Mouse (Mus musculus) MEL (cell line): ENCODE results near the gene Kcnh1. TPM values are rescaled to one million over a fixed set of nuclear protein-coding genes. Genes with fewer than 3 reads are reported as not detected.

Experiments
- DNase-seq: peaks from one replicate; pipeline ENCODE4 v3.0.0; 2011; ENCODE audit warnings: low read depth, low spot score
- H3K27ac ChIP-seq: 2 replicates; pipeline ENCODE4 v1.5.1; 2012; ENCODE audit warnings: low read depth, mild to moderate bottlenecking, control low read depth, low read length, moderate library complexity; ENCODE audit not compliant: control insufficient read depth
- H3K27me3 ChIP-seq, 2 experiments: fragments of 150-350 bp in 1 of 2; sonication (generic) in 1 of 2; 2 replicates each; pipeline ENCODE4 v1.6.1; 2012; ENCODE audit warnings: low read length in 2 of 2, mild to moderate bottlenecking in 2 of 2, improper control_type of control experiment in 1 of 2, moderate library complexity in 1 of 2; ENCODE audit not compliant: insufficient read depth in 2 of 2, control insufficient read depth in 1 of 2
- H3K36me3 ChIP-seq, 2 experiments: 2 replicates each; pipeline ENCODE4 v1.6.1; 2012 to 2014; ENCODE audit warnings: low read length in 2 of 2, improper control_type of control experiment in 1 of 2, inconsistent platforms in 1 of 2, mild to moderate bottlenecking in 1 of 2; ENCODE audit not compliant: insufficient read depth in 2 of 2, control insufficient read depth in 1 of 2
- H3K4me1 ChIP-seq, 2 experiments: fragments of 150-350 bp in 1 of 2; sonication (generic) in 1 of 2; 2 replicates each; pipeline ENCODE4 v1.6.1; 2012; ENCODE audit warnings: low read length in 2 of 2, improper control_type of control experiment in 1 of 2, mild to moderate bottlenecking in 1 of 2; ENCODE audit not compliant: insufficient read depth in 2 of 2, control insufficient read depth in 1 of 2
- H3K4me3 ChIP-seq, 2 experiments: fragments of 150-350 bp in 1 of 2; sonication (generic) in 1 of 2; 2 replicates each; pipeline ENCODE4 v1.5.1; 2012; ENCODE audit warnings: low read depth in 2 of 2, low read length in 2 of 2, mild to moderate bottlenecking in 2 of 2, moderate library complexity in 2 of 2, control low read depth in 1 of 2, improper control_type of control experiment in 1 of 2; ENCODE audit not compliant: control insufficient read depth in 1 of 2, insufficient read depth in 1 of 2
- H3K79me2 ChIP-seq: 2 replicates; pipeline ENCODE4 v1.6.1; 2012; ENCODE audit warnings: mild to moderate bottlenecking, low read length, moderate library complexity; ENCODE audit not compliant: control insufficient read depth, poor library complexity, insufficient read depth
- H3K9ac ChIP-seq: 2 replicates; pipeline ENCODE4 v1.6.1; 2012; ENCODE audit warnings: low read depth, mild to moderate bottlenecking, control low read depth, low read length, moderate library complexity; ENCODE audit not compliant: control insufficient read depth, poor library complexity, severe bottlenecking
- H3K9me3 ChIP-seq: fragments of 150-350 bp; sonication (generic); replicated peaks from 2 replicates; pipeline ENCODE4 v1.6.1; 2012; ENCODE audit warnings: mild to moderate bottlenecking, low read length, improper control_type of control experiment, moderate library complexity; ENCODE audit not compliant: insufficient read depth
- BHLHE40 ChIP-seq: IDR thresholded peaks from 2 replicates; pipeline ENCODE4 v1.6.1; 2012; ENCODE audit warnings: low read depth, mild to moderate bottlenecking, inconsistent platforms, low read length, improper control_type of control experiment, borderline replicate concordance
- CHD1 ChIP-seq: IDR thresholded peaks from 2 replicates; pipeline ENCODE4 v1.6.1; 2012; ENCODE audit warnings: low read depth, mild to moderate bottlenecking, inconsistent platforms, low read length, improper control_type of control experiment
- E2F4 ChIP-seq: IDR thresholded peaks from 2 replicates; pipeline ENCODE4 v1.6.1; 2011; ENCODE audit warnings: low read depth, low read length, improper control_type of control experiment, borderline replicate concordance
- EP300 ChIP-seq, 2 experiments: IDR thresholded peaks; 2 replicates each; pipeline ENCODE4 v1.6.1; 2011; ENCODE audit warnings: improper control_type of control experiment in 2 of 2, low read length in 2 of 2, low read depth in 1 of 2, mild to moderate bottlenecking in 1 of 2
- HCFC1 ChIP-seq: IDR thresholded peaks from 2 replicates; pipeline ENCODE4 v1.6.1; 2012; ENCODE audit warnings: low read depth, mild to moderate bottlenecking, inconsistent platforms, low read length, improper control_type of control experiment, moderate library complexity
- MAX ChIP-seq: IDR thresholded peaks from 2 replicates; pipeline ENCODE4 v1.6.1; 2011; ENCODE audit warnings: low read length, improper control_type of control experiment
- MXI1 ChIP-seq: IDR thresholded peaks from 2 replicates; pipeline ENCODE4 v1.6.1; 2011; ENCODE audit warnings: mild to moderate bottlenecking, low read depth, low read length, improper control_type of control experiment
- NELFE ChIP-seq: IDR thresholded peaks from 2 replicates; pipeline ENCODE4 v1.6.1; 2011; ENCODE audit warnings: low read depth, low read length, improper control_type of control experiment
- POLR2A ChIP-seq, 2 experiments: IDR thresholded peaks; 2 replicates each; pipeline ENCODE4 v1.6.1; 2011 to 2012; ENCODE audit warnings: low read length in 2 of 2, mild to moderate bottlenecking in 2 of 2, control low read depth in 1 of 2, improper control_type of control experiment in 1 of 2, low read depth in 1 of 2, moderate library complexity in 1 of 2; ENCODE audit not compliant: control insufficient read depth in 1 of 2, insufficient read depth in 1 of 2, poor library complexity in 1 of 2
- POLR2AphosphoS2 ChIP-seq: IDR thresholded peaks from 2 replicates; pipeline ENCODE4 v1.6.1; 2011; ENCODE audit warnings: low read length, improper control_type of control experiment
- POLR2AphosphoS5 ChIP-seq: IDR thresholded peaks from 2 replicates; pipeline ENCODE4 v1.6.1; 2012; ENCODE audit warnings: low read depth, borderline replicate concordance, mild to moderate bottlenecking, inconsistent platforms, low read length, moderate library complexity, mixed read lengths
- SIN3A ChIP-seq: IDR thresholded peaks from 2 replicates; pipeline ENCODE4 v1.6.1; 2012; ENCODE audit warnings: low read length, improper control_type of control experiment, inconsistent platforms
- SMC3 ChIP-seq: IDR thresholded peaks from 2 replicates; pipeline ENCODE4 v1.6.1; 2011; ENCODE audit warnings: low read depth, low read length, improper control_type of control experiment
- TAL1 ChIP-seq: IDR thresholded peaks from 2 replicates; pipeline ENCODE4 v1.6.1; 2012; ENCODE audit warnings: mild to moderate bottlenecking, inconsistent platforms, low read length, moderate library complexity, mixed read lengths
- UBTF ChIP-seq: IDR thresholded peaks from 2 replicates; pipeline ENCODE4 v1.6.1; 2012; ENCODE audit warnings: low read depth, mild to moderate bottlenecking, inconsistent platforms, low read length, improper control_type of control experiment, moderate library complexity, borderline replicate concordance; ENCODE audit not compliant: insufficient read depth
- USF2 ChIP-seq, 2 experiments: IDR thresholded peaks; 2 replicates each; pipeline ENCODE4 v1.6.1; 2011 to 2012; ENCODE audit warnings: improper control_type of control experiment in 2 of 2, low read length in 2 of 2, borderline replicate concordance in 1 of 2, inconsistent platforms in 1 of 2, low read depth in 1 of 2, mild to moderate bottlenecking in 1 of 2; ENCODE audit not compliant: insufficient read depth in 1 of 2
- ZMIZ1 ChIP-seq: IDR thresholded peaks from 2 replicates; pipeline ENCODE4 v1.6.1; 2012; ENCODE audit warnings: low read depth, mild to moderate bottlenecking, inconsistent platforms, low read length, improper control_type of control experiment, moderate library complexity
- polyA plus RNA-seq, 2 experiments: library from polyadenylated mRNA; stranded (reverse) in 1 of 2; unstranded in 1 of 2; fragments of >175 nt in 1 of 2; fragments of >200 nt in 1 of 2; gene quantifications; 2 replicates each; pipeline versions ENCODE4 v1.2.1 to v1.2.4; 2012; ENCODE audit warnings: low replicate concordance in 2 of 2, low read depth in 1 of 2; ENCODE audit not compliant: insufficient read length in 2 of 2, insufficient read depth in 1 of 2, missing spikeins in 1 of 2
- total RNA-seq: library from RNA; depleted of rRNA; stranded (reverse); fragments of 300-350 nt; gene quantifications from 2 replicates; pipeline ENCODE4 v1.2.3, GENCODE M21; 2012

Gene Kcnh1
- total and polyA plus RNA-seq, 3 experiments: not detected

GRCm38 (mm10) chr1:192537169-192537568 is 346.6 kb downstream of the Kcnh1 start:
- no peak for DNase-seq
- H3K4me1 ChIP-seq: peaks cover 0 to 9% of the 10 kb centered on the region in 2 experiments; a peak in 2 of 4 replicates
- TF ChIP-seq HCFC1 (no peak), POLR2AphosphoS2 (no peak), TAL1 (no peak), E2F4 (no peak), SIN3A (no peak), USF2 (IDR thresholded peaks at IDR 0.05; ENCODE audit: borderline replicate concordance in 1 of 2, insufficient read depth in 1 of 2, low read depth in 1 of 2, low read length in 2 of 2) (no peak), NELFE (no peak), MAX (no peak), POLR2A (IDR thresholded peaks at IDR 0.05; ENCODE audit: control insufficient read depth in 1 of 2, insufficient read depth in 1 of 2, low read depth in 1 of 2, low read length in 2 of 2, poor library complexity in 1 of 2) (no peak), UBTF (no peak), EP300 (IDR thresholded peaks at IDR 0.05; ENCODE audit: low read depth in 1 of 2, low read length in 2 of 2) (no peak)

DNA sequence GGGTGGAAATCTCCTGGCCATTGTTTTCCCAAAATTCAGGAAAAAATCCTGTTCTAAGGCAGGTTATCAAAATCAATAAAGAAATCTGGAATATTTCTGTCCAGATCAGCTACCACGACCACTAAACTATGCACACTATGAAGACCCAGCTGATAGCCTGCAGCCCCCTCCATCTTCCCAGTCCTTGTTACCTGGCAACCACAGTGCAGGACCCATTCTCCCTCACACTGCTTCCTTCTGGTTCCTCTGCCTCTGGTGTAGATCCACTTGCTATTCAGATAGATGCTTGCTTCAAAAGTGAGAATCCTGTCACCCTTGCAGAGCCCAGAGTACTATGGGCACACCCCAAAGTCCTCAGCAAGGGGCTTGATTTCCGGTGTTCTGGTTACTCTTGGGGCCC is 351.5 kb downstream of the Kcnh1 start:
- Histone ChIP-seq H3K9me3 (no peaks in the 10 kb centered on the region), H3K4me1 (no peaks in the 10 kb centered on the region; a peak in 1 of 4 replicates), H3K27me3 (no peaks in the 10 kb centered on the region; a peak in 2 of 4 replicates), H3K9ac (no peak overlapping the region), H3K27ac (no peak overlapping the region), H3K36me3 (no peaks in the 10 kb centered on the region), H3K79me2 (no peaks in the 10 kb centered on the region), H3K4me3 (no peak overlapping the region)
- no peak for DNase-seq
- no peak for TF ChIP-seq MXI1
- no peak for TF ChIP-seq BHLHE40
- TF ChIP-seq ZMIZ1: no peak
- TF ChIP-seq CHD1: no peak
- TF ChIP-seq SMC3: no peak
- no peak for TF ChIP-seq POLR2AphosphoS2
- TF ChIP-seq POLR2AphosphoS5: no peak
- TF ChIP-seq, all 39 proteins: peak for 0

More at GRCm38 (mm10) chr1:192537169-192537568, 346.6 kb downstream of the Kcnh1 start:
- Histone ChIP-seq H3K79me2 (no peaks in the 10 kb centered on the region), H3K27ac (no peak overlapping the region), H3K27me3 (no peaks in the 10 kb centered on the region; a peak in 1 of 4 replicates), H3K9ac (no peak overlapping the region), H3K9me3 (no peaks in the 10 kb centered on the region), H3K36me3 (peaks cover 0 to 15% of the 10 kb centered on the region in 2 experiments; a peak in 2 of 4 replicates), H3K4me3 (no peak overlapping the region)
